ENCODE assay signal across 25 mouse cellular contexts in the genomic region with DNA sequence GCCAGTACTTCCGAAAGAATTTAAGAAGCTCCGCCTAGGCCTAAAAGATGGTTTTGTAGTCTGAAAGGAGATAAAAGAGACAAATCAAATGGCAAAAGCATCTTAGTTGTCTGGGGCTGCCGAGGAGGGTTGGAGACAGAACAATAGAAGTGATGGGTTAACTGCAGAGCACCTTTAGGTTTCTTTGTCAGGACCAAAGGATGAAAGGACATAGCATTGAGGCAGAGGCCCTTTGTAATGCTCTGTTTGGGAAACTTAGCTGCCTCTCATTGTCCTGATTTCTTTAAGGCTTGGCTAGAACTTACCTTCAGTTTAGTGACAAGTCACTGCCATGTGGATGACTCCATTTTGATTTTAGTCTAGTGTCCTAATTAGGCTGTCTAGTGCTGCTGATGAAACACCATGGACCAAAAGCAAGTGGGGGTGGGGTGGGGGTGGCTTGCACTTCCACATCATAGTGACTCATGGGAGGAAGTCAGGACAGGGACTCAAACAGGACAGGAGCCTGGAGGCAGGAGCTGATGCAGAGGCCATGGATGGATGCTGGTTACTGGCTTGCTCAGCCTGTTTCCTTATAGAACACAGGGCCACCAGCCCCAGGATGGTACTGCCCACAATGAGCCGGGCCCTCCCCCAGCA. TPM values are rescaled to one million over a fixed set of nuclear protein-coding genes. Genes with fewer than 3 reads are reported as not detected.
DNase-seq lines count a peak whose midpoint lies in the region; TF ChIP-seq lines count a peak whose summit lies in the region.
"Had no signal": no experiment of that assay in that cellular context is flagged by ENCODE, and none has a peak within 500 bp of the region (broad histone marks: within the 10 kb centered on the region; RNA-seq: fewer than 3 reads in every experiment).

No protein-coding gene starts in this region.

- H3K4me3 ChIP-seq in ES-E14 (ENCODE audit: insufficient read depth in 1 of 2, low read depth in 1 of 2, low read length in 2 of 2, poor library complexity in 1 of 2, severe bottlenecking in 1 of 2): no peak overlapping the region
- H3K4me3 ChIP-seq in myocyte: no peak overlapping the region
- H3K4me3 ChIP-seq in layer of hippocampus, adult 2 months: no peak overlapping the region
- H3K4me3 ChIP-seq: forebrain, embryonic 13.5 days; hindbrain, embryonic 12.5 days; limb, embryonic 13.5 days; midbrain, embryonic 13.5 days; stomach, embryonic 15.5 days had no signal

- peaks cover 0 to 10% of the 10 kb centered on the region in 2 experiments; a peak in 1 of 4 replicates for H3K4me1 ChIP-seq in ES-E14 (ENCODE audit: control insufficient read depth in 2 of 2, insufficient read depth in 2 of 2, low read length in 2 of 2, poor library complexity in 1 of 2)
- H3K4me1 ChIP-seq: forebrain, embryonic 13.5 days had no signal

- H3K9ac ChIP-seq in ES-E14 (ENCODE audit: insufficient read depth, low read depth, low read length, poor library complexity, severe bottlenecking): no peak overlapping the region
- H3K9ac ChIP-seq: forebrain, embryonic 13.5 days; hindbrain, embryonic 12.5 days; limb, embryonic 13.5 days; liver, postnatal 0 days; midbrain, embryonic 13.5 days; stomach, embryonic 15.5 days had no signal

- H3K27me3 ChIP-seq in myocyte (ENCODE audit: control insufficient read depth, insufficient read depth, insufficient read length): no peaks in the 10 kb centered on the region
- H3K27me3 ChIP-seq: forebrain, embryonic 13.5 days; hindbrain, embryonic 12.5 days; limb, embryonic 13.5 days; midbrain, embryonic 13.5 days; stomach, embryonic 15.5 days had no signal

- no peak for TF ChIP-seq CTCF in layer of hippocampus, adult 2 months (conservative IDR thresholded peaks at IDR 0.05)

- H3K27ac ChIP-seq in ES-E14 (ENCODE audit: insufficient read depth, low read depth, low read length, poor library complexity, severe bottlenecking): peak overlapping the region; percentile 50
- no peak overlapping the region for H3K27ac ChIP-seq in layer of hippocampus, adult 2 months
- H3K27ac ChIP-seq: forebrain, embryonic 13.5 days; hindbrain, embryonic 12.5 days; limb, embryonic 13.5 days; macrophage; midbrain, embryonic 13.5 days; stomach, embryonic 15.5 days had no signal

- H3K79me2 ChIP-seq in myocyte (ENCODE audit: control insufficient read depth, insufficient read depth): peaks cover 32% of the 10 kb centered on the region

- TF ChIP-seq POLR2A in myocyte (IDR thresholded peaks at IDR 0.05; ENCODE audit: insufficient read length, low read depth): no peak

- intact Hi-C loops in heart, postnatal 14 days (cut with DNase I): no loop called here

- in situ Hi-C loops in ES-E14 (cut with MboI; ENCODE audit: low sequenced_read_pairs in 2 of 2, unreplicated experiment in 2 of 2): no loop called here

- H3ac ChIP-seq in myocyte (ENCODE audit: control insufficient read depth, insufficient read length): no peak overlapping the region

- DNase-seq in 3T3-L1 (ENCODE audit: low read depth, low spot score) (peak; percentile 56), ES-E14 (ENCODE audit: low read depth, low spot score) (peak; percentile 79), ZHBTc4 (ENCODE audit: low read depth, low spot score) (peak; percentile 95)
- DNase-seq in heart, postnatal 14 days: no peak
- DNase-seq in heart, adult 8-10 months (ENCODE audit: low spot score): no peak
- DNase-seq in layer of hippocampus, adult 2 months (ENCODE audit: low spot score in 2 of 2): no peak
- DNase-seq: adrenal gland, postnatal 14 days; B cell, adult 2 months; cerebellum, adult 18-20 months; cerebellum, postnatal 10 days; gastrocnemius, postnatal 10 days; kidney, adult 9 months; kidney, postnatal 10 days; liver, postnatal 0 days; retina, postnatal 1 day; right cerebral cortex, postnatal 14 days; thymus, postnatal 14 days had no signal

- H3K4me2 ChIP-seq in myocyte (ENCODE audit: low read depth): peak overlapping the region; percentile 13
- H3K4me2 ChIP-seq: forebrain, embryonic 13.5 days; hindbrain, embryonic 12.5 days; limb, embryonic 13.5 days; liver, embryonic 11.5 days; midbrain, embryonic 13.5 days; stomach, embryonic 15.5 days had no signal

- H3K9me3 ChIP-seq in ES-E14 (ENCODE audit: control insufficient read depth, insufficient read depth, low read depth, low read length): no peaks in the 10 kb centered on the region
- H3K9me3 ChIP-seq: forebrain, embryonic 13.5 days; hindbrain, embryonic 12.5 days; limb, embryonic 13.5 days; midbrain, embryonic 13.5 days; stomach, embryonic 15.5 days had no signal

- H3K36me3 ChIP-seq in ES-E14 (ENCODE audit: control insufficient read depth, insufficient read depth, low read length, poor library complexity, severe bottlenecking): no peaks in the 10 kb centered on the region
- H3K36me3 ChIP-seq in myocyte (ENCODE audit: control insufficient read depth, insufficient read depth): peaks cover 4% of the 10 kb centered on the region
- H3K36me3 ChIP-seq: hindbrain, embryonic 12.5 days; limb, embryonic 13.5 days; midbrain, embryonic 13.5 days; stomach, embryonic 15.5 days had no signal

TF ChIP-seq in ES-E14, 5 proteins besides CTCF, POLR2A, EP300 and RAD21:
- TF ChIP-seq HCFC1 (IDR thresholded peaks at IDR 0.05; ENCODE audit: borderline replicate concordance, insufficient read depth, low read length) (no peak), CHD2 (IDR thresholded peaks at IDR 0.05; ENCODE audit: low read depth, low read length) (0 out of 2 replicates have a peak, but pooled peaks have one; percentile 48)

TF ChIP-seq in myocyte, 11 proteins besides CTCF, POLR2A, EP300 and RAD21:
- TF ChIP-seq MYOG (IDR thresholded peaks at IDR 0.05; ENCODE audit: control insufficient read depth in 1 of 3, insufficient read depth in 1 of 3, insufficient read length in 2 of 3, low read depth in 2 of 3): no peak
- TF ChIP-seq REST (IDR thresholded peaks at IDR 0.05; ENCODE audit: insufficient read depth, insufficient read length): no peak
- peak; percentile 56; the same call in 1 of the 2 replicates for TF ChIP-seq CEBPB (IDR thresholded peaks at IDR 0.05; ENCODE audit: insufficient read depth, poor library complexity, severe bottlenecking)

RNA-seq across cellular contexts. Expression of gene Akap2, which starts 52.8 kb away (rescaled TPM):
- total RNA-seq in ES-E14 (2012; rRNA removed): 29.0 and 35.7 TPM in 2 replicates
- 19.3 TPM for polyA plus RNA-seq in myocyte (2012; fragmentation: generic; extraction: Trizol)
- total RNA-seq in heart, postnatal 14 days (2021): 100 to 1,000 TPM; 110 to 116 TPM
- 100 to 1,000 TPM in 1 of 4 experiments, 10 to 100 TPM in 3; 75.6 to 100 (median 97.5) TPM for total RNA-seq in heart, adult 8-10 months (2022)
- 10 to 100 TPM; 46.8 to 52.0 TPM for total RNA-seq in layer of hippocampus, adult 2 months (2021)

Comparison
In these comparisons a context has a peak if more than half of its experiments do, and no peak if none do; other contexts are left out.
1. DNase-seq: peak in 3T3-L1 (single experiment), ES-E14 (single experiment) and ZHBTc4 (single experiment); none in heart, postnatal 14 days (0 of 2), heart, adult 8-10 months (single experiment) and layer of hippocampus, adult 2 months (0 of 2).